Mouse (Mus musculus) megakaryocyte-erythroid progenitor cell, adult 5-6 weeks (primary cell): ENCODE measurements around the gene Trpv4. TPM values are rescaled to one million over a fixed set of nuclear protein-coding genes. Genes with fewer than 3 reads are reported as not detected.

ENCODE experiments used
- ATAC-seq: replicated peaks from 2 replicates; pipeline ENCODE4 v1.8.0; 2016; ENCODE audit warnings: mild to moderate bottlenecking, inconsistent platforms; ENCODE audit not compliant: severe bottlenecking, poor library complexity, low FRiP score, low TSS enrichment
- total RNA-seq, 2 experiments: library from RNA; stranded (forward) in 1 of 2; stranded (reverse) in 1 of 2; fragments of 200-1000, 215-1000 nt in 1 of 2; fragments of >200 nt in 1 of 2; fragmentation: Nextera tagmentation in 1 of 2; gene quantifications; 2 replicates each; pipeline ENCODE4 v1.2.3; 2014 to 2017

Gene Trpv4
- total RNA-seq, 2 experiments from 2014 or later: 0.15 to 0.52 TPM

GRCm38 (mm10) chr5:114594741-114595241, 63.4 kb downstream of the Trpv4 start:
- no peak for ATAC-seq

DNA sequence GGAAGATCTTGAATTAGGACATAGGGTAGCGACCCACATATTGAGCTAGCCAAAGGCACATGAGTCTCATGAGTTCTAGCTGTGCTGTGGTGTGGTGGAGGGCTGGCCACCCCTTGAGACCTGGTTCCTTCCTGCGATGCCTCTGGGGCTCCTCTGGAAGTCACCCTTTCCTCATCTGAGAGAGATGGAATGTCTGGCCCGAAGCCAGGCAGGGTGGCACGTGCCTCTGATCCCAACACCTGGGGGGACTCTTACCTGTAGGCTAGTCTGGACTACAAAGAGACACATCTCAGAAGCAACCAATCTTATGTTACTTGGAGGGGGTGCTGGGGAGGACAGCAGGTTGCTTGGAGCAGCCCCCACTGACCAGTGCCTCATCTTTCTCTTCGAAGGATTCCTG, 64.3 kb downstream of the Trpv4 start:
- ATAC-seq: no peak

GRCm38 (mm10) chr5:114593161-114593821, 64.9 kb downstream of the Trpv4 start:
- no peak for ATAC-seq

DNA sequence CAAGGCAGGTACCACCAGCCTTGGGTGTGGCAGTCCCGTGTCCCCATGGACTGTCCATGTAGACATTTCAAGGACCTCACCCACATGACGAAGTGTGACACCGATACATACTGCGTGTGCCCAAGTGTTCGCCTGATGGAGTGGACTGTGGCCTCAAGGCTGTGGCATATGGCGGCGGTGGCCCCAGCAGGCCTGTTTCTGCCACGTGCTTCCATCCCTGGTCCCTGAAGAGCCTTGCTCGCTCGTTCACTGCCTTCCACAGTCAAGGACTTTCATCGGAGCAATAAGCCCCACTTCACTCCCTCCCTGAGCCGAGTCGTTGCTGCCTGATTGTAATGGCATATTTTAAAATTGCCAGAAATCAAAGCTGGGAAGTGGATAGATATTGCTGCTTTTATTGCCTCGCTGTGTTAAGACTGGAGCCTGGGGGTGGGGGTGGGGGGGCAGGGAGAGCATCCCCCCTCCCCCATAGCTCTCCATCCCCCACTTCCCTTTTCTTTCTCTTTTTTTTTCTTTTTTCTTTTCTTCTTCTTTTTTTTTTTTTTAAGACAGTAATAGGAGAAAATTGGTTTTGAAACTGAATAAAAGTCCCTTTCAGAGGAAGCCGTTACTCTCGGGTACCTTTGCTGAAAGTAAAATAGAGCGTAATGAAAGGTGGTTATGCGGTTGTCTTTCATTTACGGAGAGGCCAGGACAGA, 65.6 kb downstream of the Trpv4 start:
- no peak for ATAC-seq

DNA sequence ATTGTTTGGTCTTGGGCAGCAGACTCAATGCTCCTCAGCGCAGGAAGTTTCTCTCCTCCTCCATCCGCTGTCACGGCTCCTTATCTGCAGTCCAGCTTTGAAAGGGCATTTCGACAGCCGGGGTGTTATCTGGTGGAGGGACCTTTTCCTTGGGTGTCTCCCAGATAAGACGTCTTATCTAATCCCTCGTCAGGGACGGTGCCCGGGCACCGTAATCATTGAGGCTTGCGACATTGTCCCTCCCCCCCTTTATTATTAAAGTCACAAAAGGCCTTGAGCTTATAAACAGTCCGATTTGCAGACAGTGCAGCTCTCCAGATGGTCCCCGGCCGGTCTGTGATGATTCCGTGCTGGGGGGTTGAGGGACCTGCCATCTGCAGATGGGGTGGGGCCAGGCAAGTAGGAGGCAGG, 67.1 kb downstream of the Trpv4 start:
- peak; percentile 56 for ATAC-seq

DNA sequence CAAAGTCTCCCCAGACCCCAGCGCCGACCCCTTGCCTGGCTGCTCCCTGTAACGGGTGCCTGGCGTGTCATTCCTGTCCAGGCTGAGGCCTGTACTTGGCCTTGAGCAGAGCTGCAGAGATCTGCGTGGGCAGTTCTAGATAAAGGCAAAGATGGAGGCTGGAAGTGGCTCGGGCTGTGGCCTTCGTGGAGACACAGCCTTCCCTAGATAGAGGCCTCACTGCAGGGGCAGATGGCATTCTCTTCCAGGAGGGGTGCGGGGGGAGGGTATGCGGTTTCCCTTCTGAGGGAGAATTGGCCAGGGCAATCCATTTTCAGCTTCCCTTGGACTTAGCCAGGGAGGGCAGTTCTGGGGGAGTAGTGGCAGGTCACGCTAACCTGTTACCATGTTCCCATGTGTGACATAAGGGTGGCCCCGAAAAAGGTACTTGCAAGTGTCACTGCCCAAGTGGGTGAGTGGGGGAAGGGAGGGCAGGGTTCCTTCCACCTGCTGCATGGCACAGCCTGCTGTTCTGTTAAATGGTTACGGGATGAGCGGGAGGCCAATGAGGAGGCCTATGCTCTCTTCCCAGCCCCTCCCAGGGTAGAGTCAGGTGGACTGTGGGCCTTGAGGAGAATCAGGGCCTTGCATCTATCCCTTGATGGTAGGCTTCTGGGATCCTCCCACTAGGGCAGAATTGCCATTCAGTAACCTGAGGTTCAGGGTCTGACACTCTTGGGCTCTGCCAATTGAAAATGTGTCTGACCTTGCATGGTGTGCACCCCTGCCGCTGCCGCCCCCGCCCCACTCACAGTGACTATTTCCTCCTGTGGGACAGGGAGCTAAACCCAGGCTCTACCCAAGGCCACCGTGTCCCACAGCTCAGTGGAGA, 67.9 kb downstream of the Trpv4 start:
- no peak for ATAC-seq

GRCm38 (mm10) chr5:114589454-114589853, 68.8 kb downstream of the Trpv4 start:
- no peak for ATAC-seq

DNA sequence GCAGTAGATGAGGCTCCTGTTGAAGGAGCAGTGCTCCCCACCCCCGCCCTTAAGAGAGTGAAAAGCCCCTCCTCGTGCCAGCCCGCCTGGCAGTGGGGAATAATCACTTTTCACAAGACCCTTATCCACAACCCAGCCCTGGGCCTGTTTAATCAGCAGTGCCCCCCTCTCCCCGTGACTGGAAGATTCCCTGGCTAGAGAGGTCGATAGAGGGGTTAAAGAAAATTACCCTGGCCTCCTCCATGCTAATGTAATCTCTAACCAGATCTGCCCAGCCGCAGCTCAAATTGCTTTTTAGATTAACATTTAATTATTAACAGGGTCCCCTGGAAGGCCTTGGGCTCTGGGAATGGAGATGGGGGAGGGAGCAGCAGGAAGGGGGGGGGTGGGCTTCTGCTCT, 69.2 kb downstream of the Trpv4 start:
- no peak for ATAC-seq

GRCm38 (mm10) chr5:114588416-114588815, 69.8 kb downstream of the Trpv4 start:
- ATAC-seq: no peak

GRCm38 (mm10) chr5:114587908-114588307, 70.3 kb downstream of the Trpv4 start:
- 0 out of 2 replicates have a peak, but pooled peaks have one; percentile 62 for ATAC-seq

DNA sequence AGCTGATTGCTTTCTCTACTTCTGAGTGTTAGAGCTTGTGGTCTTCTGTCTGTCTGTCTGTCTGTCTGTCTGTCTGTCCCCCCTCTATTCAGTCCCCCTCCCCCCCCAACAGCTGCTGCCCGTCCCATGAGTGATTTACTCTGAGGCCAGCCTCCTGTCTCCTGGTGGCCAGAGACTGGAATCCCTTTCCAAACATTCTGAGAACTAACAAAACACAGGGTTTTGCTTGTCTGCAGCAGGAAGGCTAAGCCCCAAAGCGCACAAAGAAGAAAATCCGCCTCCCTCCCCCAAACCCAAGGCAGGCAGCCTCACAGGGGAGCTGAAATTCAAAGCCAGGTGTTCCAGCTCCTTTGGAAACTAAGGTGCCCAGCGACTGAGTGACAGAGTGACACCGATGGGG, 72.5 kb downstream of the Trpv4 start:
- ATAC-seq: no peak

DNA sequence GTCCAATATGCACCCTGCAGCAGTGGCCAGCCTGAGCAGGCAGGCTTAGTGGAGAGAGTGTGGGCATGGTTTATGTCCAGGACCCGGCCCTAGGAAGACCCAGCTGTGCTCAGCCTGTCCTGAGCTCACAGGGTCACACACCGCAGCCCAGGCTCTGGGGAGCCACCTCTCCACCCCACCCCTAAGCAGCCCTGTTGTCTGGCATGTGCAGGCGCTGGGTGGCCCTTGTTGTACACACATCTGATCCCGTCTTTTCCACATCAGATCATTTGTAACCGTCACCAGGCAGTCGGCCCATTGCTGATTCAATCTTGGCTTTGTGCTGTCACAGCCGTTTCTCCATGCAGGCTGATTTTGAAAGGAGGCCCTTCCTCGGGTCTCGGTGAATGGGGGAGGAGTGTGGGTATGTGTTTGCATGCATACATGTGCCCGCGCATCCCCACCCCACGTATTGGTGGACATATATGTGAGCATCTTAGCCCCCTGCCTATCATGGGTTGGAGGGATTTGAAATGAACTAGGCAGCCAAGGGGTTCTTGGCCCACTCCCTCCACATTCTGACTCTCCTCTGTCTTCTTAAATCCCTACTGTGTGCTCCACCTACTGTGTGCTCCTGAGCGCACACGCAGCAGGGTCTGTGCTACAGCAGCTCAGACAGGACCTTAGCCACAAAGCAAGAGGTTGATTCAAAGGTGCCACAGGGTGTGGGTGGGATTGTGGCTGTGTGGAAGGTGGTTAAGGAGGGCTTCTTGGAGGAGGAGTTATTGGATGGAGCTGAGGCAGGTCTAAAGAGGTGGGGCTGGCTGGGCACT, 73.7 kb downstream of the Trpv4 start:
- ATAC-seq: no peak

DNA sequence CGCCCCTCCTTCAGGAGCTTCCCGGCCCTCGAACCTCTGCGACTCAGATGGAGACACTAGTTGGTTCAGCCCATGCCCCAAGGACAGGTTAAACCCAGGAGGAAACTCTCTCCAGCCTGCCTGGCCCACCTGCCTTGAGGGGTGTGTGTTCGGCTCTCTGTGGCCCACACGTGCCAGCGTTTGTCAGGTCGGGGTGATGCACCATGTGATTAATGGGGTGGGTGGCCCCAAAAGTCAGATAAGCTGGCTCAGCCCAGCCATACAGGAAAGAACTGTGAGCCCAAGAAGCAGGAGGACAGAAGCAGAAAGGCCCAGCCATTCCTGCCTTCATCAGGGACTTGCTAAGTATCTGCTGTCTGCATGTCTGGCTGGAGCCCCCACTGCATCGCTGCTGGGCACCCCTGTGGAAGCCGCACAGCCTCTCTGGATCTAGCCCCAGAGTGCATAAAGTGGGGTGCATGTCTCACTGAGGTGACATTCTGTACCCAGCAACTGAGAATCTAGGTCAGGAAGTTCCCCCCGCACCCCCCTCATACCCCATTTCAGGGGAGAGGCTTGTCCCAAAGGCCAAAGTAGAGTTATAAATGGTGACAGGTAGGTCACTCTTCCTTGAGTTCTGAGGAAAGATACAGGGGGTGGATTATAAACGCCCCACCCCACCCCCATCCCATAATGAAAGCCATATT, 74.6 kb downstream of the Trpv4 start:
- ATAC-seq: no peak

- ATAC-seq: no peak
These were observed 75.2 kb downstream of the Trpv4 start for GRCm38 (mm10) chr5:114583046-114583445.

GRCm38 (mm10) chr5:114581486-114581885, 76.7 kb downstream of the Trpv4 start:
- ATAC-seq: no peak

- ATAC-seq: no peak
These were observed 78.4 kb downstream of the Trpv4 start for GRCm38 (mm10) chr5:114579714-114580357.

DNA sequence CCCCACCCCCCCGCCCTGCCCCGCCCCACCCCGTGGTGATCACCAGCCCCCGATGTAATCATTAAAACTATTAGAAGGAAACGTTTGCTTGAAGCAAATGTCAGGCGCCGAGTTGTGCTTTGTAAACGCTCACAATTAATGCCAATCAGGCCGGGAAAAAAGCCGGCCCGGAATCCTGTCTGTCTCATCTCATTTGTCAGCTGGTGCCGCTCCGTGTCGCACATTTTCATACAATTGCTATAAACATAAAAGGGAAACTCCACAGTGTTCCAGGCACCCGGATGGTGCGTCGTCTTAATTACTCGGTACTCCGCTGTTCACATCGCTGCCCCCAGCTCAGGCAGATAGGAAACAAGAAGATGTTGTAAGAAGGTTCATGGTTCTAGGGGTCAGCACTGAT, 79.9 kb downstream of the Trpv4 start:
- no peak for ATAC-seq

GRCm38 (mm10) chr5:114575986-114576605, 82.1 kb downstream of the Trpv4 start:
- ATAC-seq: no peak
